Mouse (Mus musculus) cerebellum, adult 11-12 months (tissue): Measurements from ENCODE around the gene Pdzd2.

ENCODE experiments used
- DNase-seq: peaks from one replicate; pipeline ENCODE4 v3.0.0; 2022

Gene Pdzd2

DNA sequence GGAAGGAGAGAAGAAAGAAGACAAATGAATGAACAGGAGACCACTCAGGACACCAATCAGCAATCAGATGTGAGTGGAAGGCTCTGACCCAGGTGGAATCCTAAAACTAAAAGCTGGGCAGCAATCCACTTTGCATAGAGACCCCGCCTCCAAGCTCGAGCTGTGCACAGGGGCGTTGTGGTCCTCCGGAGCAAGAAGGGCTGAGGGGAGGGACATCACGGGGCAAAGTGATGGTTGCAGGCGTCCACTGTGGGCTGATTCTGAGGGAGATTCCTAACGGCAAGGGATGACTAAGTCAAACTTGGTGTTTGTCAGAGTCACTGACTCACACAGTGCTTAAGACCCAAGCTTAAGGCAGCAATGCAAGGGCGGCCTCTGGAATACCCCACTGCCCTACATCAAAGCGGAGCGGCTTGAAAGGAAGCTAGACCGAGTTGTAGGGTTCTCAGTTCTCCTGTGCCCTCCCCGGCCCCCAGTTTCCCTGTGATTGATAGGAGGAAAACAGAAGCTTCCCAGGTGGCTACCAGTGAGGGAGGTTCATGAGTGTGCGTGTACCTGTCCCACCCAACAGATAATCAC, 314.6 kb downstream of the Pdzd2 start:
- DNase-seq, result no peak

DNA sequence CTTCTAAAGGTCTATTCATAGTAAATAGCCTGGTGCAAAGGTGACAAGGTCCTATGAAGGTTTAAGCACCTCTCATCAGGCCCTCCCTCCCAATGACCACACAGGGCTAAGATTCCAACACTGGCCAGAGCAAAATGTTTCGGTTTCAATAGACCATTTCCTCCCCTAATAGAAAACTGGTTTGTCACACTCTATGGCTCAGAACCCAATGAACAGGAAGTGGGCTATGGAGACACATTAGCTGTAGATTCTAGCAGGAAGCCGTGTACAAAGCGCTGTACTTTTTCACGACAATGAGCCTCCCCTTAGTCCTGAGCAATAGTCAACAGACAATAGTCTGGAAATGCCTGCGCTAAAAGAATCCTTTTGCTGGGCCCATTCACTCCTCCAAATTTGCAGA, 315.5 kb downstream of the Pdzd2 start:
- DNase-seq, result no peak

DNA sequence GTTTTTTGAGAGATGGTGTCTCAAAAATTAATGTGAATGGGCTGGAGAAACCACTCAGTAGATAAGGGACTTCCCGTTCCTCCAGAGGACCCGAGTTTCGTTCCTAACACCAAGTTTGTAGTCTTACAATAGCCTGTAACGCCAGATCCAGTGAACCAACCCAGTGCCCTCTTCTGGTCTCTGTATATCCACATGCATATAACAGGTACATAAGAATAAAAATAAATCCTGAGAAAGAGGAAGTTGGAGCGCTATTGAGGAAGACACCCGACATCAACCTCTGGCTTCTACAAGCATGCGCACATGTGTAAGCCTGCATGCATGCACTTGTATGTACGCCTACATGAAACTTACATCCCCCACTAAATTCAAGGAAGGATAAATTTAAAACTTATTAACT, 318.8 kb downstream of the Pdzd2 start:
- DNase-seq, result no peak

DNA sequence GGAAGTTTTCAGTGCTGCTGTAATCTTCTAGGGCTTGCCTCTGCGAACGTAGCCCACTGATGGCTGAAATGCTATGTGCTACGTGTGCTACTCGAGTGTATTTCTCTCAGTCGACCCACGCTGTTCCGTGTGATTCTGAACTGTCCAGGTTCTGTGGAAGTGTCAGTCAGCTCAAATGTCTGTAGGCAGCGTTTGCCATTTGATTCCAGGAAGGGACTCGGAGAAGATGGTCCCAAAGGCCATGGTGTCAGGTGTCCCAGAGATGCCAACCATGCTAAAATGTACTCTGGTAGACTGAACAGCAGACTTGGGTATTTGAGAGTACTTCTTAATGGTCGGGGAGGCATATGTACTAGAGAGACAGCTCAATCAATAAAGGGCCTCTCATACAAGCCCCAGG, 319.3 kb downstream of the Pdzd2 start:
- no peak for DNase-seq

DNA sequence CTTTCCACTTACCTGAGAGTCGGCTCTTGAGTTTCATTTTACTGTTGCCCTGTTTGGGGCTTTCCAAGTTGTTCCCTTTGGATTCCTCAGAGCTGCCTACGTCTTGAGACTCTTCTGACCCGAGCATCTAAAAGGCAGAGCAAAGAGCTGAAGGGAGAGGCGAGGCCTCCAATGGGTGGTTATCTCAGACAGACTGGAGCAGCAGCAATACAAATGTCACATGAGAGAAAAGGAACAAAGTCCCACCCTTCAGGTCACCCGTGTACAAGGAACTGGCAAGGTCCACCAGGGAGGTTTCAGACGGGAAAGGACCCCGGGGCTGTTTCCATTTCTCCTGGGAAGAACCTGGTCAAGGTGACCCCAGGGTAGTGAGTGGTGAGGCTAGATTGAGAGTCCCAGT, 320.3 kb downstream of the Pdzd2 start:
- DNase-seq, result no peak

DNA sequence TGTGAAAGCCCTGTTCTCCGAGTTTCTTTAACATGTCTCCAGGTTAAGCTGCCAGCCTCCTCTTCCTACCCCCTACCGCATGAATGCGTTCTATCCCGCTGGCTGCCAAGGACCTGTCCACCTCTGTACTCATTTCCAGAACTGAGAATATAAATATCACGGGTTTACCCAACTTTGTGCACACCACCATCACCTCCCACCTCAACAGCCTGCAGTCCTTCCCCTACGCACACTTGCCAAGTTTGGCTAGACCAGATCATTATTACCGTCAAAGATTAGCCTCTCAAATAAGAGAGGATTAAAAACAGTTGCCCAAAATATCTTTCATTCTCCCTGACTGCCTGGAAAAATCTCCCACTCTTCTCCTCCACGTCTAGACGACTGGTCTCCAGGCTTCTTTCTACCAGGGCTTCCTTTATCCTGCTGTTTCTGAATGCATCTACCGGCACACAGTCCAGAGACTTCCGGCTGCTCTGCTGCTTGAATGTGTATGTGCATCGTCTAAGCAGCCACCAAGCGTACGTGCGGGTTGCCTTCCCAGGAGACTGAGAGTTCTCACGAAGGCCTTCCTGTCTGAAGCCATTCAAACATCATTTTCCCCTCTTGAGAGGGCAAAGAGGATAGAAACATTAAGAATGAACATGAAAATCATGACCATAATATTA, 324.1 kb downstream of the Pdzd2 start:
- DNase-seq, result no peak

DNA sequence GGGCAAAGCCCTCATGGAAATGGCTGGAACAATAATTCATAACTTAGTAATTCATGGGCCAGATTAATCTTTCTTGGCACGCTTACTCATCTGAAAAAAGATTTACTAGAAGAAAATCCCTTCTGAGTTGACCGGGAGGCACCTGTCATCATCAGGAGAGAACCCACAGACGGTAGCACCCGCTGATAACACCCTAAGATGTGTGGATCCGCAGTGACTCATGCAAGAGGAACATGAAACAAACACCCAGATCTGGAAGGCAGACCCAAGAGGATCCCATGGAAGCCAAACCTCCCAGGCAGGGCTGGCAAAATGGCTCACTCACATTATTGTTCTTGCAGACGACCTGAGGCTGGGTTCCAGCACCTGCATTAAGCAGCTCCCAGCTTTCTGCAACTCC, 325.0 kb downstream of the Pdzd2 start:
- no peak for DNase-seq

DNA sequence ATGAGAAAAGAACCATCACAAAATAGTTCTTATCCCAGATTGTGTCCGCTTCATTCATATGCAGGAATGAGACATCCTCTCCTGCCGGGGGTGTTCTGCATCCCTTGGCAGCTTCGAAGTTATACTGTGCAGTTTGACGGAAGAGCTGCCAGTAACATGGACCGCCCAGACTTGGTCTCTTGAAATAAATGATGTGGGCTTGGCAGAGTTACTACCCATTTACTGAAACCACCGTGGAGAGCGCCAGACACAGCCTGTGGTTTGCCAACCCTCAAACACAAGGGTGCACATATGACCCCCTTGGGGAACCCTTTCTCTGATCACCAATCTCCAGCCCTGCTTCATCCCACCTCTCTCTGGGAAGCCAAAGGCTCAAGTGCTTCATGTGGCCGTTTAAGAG, 331.5 kb downstream of the Pdzd2 start:
- no peak for DNase-seq

DNA sequence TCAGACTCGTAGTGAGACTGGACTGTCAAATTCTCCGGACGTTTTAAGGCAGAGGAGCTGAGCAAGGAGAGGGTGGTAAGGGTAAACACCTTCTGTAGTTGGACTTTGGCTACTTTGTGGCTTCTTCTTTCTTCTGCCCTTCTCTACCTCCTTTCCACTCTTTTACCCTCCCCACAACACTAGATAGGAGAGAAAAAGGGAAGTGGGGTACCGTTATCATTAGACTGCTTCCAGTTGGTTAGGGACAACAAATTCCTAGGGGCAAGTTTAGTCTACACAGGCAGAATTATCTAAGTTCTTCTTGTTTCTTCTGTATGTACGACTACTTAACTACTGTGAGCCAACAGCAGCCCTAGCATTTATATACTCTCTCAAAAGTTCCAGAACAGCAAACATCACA, 334.1 kb downstream of the Pdzd2 start:
- DNase-seq, result no peak

DNA sequence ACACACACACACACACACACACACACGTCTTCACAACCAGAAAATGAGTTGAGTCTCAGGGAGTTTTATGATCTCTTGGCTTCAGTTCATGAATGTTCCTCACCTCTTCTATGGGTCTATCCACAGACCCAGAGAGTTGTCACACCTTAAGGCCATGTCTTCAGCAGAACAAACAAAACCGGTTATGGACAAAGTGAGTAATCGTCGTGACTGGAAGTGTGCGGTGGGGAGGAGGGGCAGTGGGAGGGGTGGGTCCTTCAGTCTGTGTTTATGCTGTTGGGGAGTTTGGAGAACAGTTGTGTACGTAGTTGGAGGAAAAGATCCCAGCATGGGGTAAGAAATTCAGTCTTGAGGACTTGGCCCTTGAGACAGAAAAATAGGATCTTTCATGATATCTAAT, 342.7 kb downstream of the Pdzd2 start:
- no peak for DNase-seq

DNA sequence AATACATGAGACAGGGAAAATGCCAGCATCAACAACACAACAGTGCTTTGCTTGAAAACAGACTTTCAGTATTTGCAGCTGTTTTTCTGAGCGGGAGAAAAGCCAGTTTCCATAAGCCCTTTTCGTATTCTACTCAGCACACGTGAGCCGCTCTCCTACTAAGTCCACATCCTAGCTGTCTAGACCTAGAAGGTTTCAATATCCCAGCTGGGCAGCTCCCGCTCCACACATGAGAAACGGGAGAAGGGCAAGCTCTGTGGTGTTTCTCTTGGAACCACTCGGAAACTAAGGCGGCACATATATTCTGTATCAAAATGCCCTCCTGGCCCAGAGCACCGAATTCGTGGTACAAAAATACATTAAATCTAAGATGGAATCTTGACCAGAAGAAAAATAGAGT, 345.0 kb downstream of the Pdzd2 start:
- DNase-seq, result no peak

DNA sequence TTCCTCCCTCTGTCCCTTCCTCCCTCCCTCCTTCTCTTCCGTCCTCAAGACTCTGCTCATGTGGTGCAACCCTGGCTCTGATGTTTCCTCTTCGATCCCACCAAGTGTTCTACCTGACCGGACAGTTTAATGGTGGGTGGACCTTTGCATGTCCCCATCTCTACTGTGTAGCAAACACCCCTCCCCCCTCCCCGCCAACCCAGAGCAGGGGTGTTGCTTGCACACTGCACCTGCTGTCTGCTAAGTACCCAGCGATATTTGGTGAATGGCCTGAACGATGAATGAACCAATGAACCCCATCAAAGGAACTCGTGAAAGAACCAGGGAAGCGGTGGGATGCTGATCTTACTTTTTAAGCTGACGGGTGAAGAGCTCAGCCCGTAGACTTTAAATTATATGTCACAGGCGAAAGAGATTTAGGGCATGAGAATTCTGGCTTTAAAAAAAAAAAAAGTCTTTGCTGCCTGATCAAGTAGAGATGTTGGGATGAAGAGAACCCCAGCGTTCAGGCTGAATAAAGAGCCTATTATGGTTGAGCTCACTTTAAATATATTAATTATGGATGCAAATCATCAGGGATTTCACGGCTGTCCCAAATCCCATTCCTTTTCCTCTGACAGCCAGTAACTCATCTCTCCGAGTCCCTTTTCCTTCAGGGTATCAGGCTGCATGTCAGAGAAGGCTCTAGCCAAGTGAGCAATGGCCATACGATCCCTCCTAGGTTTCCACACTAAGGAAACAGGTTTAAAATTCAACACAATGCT, 350.8 kb downstream of the Pdzd2 start:
- DNase-seq, result no peak

DNA sequence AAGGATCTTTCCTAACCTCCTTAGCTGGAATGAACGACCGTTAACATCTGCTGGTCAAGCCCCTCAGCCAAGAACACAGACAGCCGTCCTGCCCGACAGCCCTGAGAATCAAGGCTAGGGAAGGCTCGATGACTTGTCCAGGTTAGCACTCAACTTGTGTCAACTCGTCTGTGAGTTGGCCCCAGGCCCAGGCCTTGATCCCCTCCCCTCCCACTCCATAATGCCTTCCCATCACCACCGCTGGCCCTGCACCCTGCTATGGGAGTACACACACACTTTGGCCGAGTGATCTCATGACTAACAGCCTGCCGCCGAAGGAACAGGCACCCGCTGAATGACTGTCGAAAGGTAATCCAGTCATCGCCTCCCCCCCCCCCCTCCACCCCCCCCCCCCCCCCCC, 355.0 kb downstream of the Pdzd2 start:
- no peak for DNase-seq

DNA sequence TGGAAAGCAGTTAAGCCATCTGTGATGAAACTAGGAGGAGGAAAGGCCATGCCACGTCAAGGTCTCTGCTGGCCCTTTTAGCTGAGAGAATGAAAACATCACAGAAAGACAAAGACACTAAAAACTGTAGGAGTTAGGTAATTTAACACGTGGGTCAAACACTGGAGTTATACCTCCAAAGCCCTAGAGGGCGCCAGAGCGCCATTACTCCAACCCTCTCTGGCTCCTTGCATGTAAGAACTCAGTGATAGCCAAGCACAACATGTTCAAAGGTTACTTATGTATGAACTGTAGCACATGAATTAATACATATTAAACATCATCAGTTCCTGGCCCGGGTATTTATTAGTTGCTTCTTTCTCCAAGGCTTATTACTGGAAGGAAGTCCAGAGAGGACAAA, 359.2 kb downstream of the Pdzd2 start:
- DNase-seq, result no peak

DNA sequence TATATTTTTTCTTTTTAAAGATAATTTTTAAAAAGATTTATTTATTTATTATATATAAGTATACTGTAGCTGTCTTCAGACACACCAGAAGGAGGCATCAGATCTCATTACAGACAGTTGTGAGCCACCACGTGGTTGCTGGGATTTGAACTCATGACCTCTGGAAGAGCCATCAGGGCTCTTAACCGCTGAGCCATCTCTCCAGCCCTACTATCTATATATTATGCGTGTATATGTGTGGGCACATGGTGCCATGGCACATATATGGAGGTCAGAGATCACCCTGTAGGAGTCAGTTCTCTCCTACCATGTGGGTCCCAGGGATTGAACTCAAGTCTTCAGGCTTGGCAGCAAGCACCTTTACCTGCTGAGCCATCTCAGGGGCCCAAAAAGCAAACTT, 359.7 kb downstream of the Pdzd2 start:
- no peak for DNase-seq

DNA sequence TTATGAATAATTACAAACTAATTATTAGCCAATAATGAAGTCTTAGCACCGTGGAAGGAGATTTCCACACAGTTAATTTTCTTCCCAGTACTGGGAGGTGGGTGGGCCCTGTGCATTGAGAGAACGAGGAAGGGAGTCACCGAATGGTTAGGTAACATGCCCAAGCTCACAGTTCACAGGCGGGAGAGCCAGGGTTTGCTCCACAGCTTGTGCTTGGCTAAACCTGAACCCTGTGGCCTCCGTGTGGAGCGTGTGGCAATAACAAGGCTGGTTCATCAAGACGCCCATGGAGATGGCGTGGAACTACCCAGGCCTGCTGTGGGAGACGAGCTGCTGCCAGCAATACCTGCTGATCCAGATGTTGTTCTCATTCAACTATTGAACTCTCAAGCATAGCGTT, 361.9 kb downstream of the Pdzd2 start:
- DNase-seq, result no peak

DNA sequence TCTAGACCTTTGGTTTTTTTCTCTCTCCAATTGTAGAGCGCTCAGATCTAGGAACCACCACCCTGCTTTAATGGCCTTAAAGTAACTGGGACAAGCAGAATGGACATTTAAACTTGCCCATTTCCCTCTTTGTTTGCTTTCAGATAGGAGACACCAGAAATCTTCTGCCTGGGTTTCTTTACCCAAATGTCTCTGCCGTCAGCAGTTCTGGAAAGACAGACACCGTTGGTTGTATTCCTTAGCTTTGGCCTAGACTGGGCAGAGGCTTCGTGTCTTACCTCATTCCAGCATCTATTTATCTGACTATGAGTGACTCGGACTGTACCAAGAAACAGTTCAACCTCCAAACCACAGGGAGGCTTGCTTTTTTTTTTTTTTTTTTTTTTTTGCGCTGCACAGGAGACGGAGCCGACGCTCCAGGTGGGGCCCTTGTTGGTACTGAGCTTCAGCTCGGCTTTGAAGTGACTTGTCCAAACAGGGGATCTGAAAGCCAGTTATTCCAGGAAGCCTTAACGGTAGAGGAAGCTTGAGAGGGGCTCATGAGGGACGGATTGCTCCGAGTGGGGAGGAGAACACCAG, 363.1 kb downstream of the Pdzd2 start:
- no peak for DNase-seq

DNA sequence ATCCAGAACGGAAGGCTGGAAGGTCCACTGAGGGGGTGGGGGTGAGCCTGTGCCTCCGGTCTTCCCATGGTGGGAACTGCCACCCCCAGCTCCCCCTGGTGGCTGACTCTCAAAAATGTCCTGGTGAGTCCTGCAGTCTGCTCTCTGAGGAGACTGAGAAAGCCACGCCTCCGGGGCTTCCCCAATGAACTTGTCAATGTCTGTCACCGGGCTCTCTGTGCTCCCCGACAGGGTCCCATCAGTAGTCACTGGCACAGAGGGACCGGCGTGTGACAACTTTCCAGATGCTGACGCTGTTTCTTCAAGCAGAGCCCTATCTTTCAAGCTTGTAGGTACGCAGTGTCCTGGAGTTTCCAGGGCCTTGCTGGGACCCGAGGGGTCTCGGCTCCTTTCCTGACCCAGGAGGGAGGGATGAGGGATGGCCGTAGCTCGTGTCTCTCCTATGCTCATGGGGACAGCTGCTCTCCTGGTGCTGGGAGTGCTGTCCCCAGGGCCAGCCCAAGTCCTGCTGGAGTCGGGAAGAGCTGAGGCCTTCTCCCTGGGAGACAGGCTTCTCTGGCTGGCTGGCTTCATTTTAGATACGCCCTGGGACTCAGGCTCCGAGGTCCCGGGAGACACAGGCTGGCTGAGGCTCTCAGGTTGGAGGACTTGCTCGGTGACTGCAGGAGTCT, 363.9 kb downstream of the Pdzd2 start:
- peak; percentile 55 for DNase-seq

DNA sequence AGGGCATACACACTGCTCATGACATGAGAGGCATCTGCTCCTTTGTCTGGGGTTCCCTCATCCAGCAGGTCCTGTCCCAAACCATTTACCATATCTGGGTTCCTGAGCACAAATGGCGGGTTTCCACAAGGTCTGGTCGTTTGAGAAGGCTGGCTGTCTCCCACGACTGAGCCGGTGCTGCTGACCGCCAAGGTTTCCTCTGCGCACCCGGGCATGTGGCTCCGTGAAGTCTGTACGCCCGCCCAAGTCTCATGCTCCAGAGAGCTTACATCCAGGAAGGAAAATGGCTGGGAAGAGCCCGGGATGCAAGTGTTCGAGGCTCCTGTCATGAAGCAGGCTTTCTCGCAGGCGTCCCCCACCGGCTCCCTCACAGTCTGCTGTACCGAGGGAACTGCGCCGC, 364.8 kb downstream of the Pdzd2 start:
- no peak for DNase-seq

DNA sequence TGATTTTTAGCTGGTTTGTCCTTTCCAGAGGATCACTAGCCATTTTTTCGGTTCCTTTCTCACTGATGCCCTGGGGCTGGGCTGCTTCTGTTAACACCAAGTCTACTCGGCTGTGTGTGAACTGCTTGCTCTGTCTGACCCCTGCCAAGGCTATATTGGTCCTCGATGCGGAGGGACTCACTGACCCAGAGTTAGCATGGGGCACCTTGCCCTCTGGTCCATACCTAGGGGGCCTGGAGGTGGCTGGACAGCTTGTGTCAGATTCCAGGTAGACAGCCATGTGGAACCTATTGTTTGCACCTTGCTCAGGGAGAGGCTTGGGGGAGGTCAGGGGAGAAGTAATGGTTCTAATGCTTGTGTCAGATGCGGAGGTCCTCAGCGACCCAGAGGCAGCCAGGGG, 365.8 kb downstream of the Pdzd2 start:
- no peak for DNase-seq

DNA sequence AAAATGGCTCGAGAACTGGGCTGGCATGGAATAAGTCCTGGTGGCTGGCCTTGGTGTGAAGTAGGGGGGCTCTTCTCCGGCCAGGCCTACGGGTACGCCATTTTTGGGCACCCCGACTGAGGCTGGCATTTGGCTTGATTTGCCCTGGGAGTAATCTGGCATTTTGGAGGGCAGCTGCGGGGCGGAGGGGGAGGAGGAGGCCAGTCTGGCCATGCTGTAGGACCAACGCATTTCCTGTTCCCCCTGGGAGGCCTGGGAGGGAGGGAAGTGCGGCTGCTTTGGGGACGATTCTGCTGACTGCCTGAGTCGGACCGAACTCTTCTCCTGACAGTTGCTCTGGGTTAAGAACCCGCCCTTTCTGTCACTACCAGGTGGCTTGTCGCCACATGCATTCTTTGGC, 366.2 kb downstream of the Pdzd2 start:
- no peak for DNase-seq

DNA sequence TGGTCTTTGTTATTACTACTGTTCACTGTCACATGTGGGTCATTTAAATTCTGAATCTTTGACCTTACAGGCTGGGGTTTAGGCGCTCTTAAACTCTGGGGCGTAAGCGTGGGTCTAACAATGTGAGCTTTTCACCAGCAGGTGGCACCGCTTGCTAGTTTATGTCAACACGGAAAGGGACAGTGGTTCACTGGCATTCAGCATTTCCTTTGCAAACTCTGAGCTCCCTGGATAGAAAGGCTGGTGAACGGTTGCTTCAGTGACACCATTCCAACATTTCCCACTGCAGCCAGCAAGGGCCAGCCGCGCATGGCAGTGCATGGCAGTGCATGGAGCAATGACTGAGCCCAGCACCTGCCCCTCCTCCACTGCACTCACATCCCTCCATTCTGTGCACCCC, 368.5 kb downstream of the Pdzd2 start:
- DNase-seq, result peak; percentile 59

DNA sequence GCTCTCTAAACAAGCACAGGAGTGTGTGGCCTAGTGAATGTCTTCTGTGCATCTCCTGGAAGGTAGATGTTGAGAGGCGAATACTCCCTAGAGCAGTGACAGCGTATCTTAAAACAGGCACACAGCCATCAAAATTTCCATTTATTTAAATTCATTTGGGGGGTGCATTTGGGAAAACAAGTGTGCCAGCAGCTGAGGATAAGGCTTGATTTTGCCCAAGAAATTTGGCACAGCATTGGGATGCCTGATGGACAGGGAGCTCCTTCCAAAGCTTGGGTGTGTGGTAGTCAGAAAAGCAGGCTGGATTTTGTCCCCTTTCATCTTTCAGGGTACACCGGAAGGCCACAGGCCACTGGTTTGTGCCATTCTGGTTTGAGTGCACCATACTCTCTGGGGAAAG, 369.6 kb downstream of the Pdzd2 start:
- DNase-seq, result no peak

DNA sequence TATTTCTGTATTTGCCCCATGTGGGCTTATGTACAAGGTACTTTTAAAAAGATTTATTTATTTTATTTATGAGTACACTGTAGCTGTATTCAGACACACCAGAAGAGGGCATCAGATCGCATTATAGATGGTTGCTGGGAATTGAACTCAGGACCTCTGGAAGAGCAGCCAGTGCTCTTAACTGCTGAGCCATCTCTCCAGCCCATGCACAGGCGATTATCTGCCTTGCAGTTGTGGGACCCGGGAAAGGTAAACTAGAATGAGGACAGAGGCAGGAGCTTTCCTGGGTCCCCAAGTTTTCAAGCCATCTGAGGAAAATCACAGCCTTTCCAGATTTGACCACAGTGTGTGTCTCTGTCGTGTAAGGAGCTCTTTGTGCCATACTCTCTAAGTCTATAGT, 370.9 kb downstream of the Pdzd2 start:
- DNase-seq, result no peak
